Mouse (Mus musculus): ENCODE measurements around the gene Tshz3. TPM values are rescaled to one million over a fixed set of nuclear protein-coding genes. Genes with fewer than 3 reads are reported as not detected.
A peak's percentile ranks its signal among the peaks of the same experiment; 100 is the strongest.

Gene Tshz3
- polyA plus RNA-seq, 1 experiment from 2014 or later: 10.5 TPM

DNA sequence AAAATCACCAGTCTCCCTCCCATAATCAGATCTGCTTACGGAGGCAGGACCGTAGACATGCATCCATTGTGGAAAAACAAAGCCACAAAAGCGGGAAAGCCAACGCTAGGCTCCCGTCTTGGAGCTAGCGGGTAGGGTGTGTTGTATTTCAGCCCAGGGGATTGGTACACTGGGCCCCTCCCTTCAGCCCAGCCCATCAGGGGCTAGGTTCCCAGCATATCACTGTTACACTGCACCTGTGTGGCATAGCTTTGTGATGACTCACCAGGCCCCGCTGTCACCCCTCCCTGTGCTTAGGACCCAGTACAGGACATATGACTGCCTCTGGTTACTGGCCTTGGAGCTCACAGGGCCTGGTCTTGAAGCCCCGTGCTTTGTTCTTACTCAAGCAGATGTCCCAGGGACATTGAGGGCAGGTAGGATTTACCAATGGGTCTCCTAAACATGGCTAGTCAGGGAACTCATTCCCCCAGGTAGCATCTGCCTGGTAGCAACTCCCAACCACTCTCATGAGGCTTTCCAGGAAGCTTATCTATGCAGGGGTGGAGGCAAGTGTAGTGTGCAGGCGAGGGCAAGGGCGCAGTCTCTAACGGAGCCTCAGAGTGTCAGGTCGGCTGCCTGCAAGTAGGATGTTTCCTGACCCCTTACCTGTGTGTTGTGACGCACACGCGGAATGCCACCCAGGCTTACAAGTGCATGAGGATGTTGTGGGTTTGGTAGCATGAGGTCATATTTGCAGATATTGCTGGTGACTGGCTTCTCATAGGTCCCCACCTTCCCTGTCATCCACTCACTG, 98.7 kb downstream of the Tshz3 start:
- no peaks in the 10 kb centered on the region for H3K9me3 ChIP-seq
- H3K4me2 ChIP-seq (replicated peaks): no peak overlapping the region
- H3K27ac ChIP-seq: no peak overlapping the region
- no peaks in the 10 kb centered on the region for H3K4me1 ChIP-seq
- H3K27me3 ChIP-seq: no peaks in the 10 kb centered on the region
- 77% methylated on average over 15 of the region's 15 CpGs for WGBS
- no peaks in the 10 kb centered on the region for H3K36me3 ChIP-seq
- ATAC-seq (ENCODE audit: insufficient number of reproducible peaks, insufficient read depth, low FRiP score, low TSS enrichment): peak; percentile 91
- H3K4me3 ChIP-seq: no peak overlapping the region
- no peak overlapping the region for H3K9ac ChIP-seq
